Mouse (Mus musculus): Measurements from ENCODE around the gene Atg9a. TPM values are rescaled to one million over a fixed set of nuclear protein-coding genes. Genes with fewer than 3 reads are reported as not detected.

Atg9a gene
- total RNA-seq, 4 experiments from 2014 or later: 97.6 to 119 (median 105) TPM

Small RNAs within 50 kb of the gene (microRNA-seq; reads per million reads assigned to microRNA genes)
- gene Gm27943: 0 reads per million in 2 experiments

Other genes starting within 250 kb of the Atg9a start
- under 1 TPM in 3 of 4 experiments, not detected in 1; 0.20 to 0.37 (median 0.32) TPM for gene Ihh, start 240.5 kb downstream of the Atg9a start, total RNA-seq (2022)
- gene Nhej1, start 67.0 kb downstream of the Atg9a start, total RNA-seq (2022): 1 to 10 TPM; 1.7 to 2.7 (median 2.1) TPM
- gene Slc23a3, start 58.3 kb downstream of the Atg9a start, total RNA-seq (2022): under 1 TPM in 3 of 4 experiments, not detected in 1; 0.22 to 0.45 (median 0.35) TPM
- gene Cnppd1, start 49.5 kb downstream of the Atg9a start, total RNA-seq (2022): 10 to 100 TPM; 33.6 to 36.1 (median 35.3) TPM
- 100 to 1,000 TPM; 167 to 182 (median 171) TPM for gene Retreg2, start 49.4 kb downstream of the Atg9a start, total RNA-seq (2022)
- gene Zfand2b, start 23.6 kb downstream of the Atg9a start, total RNA-seq (2022): 10 to 100 TPM; 26.5 to 37.4 (median 32.4) TPM
- gene Abcb6, start 11.8 kb downstream of the Atg9a start, total RNA-seq (2022): 10 to 100 TPM; 23.6 to 32.0 (median 26.2) TPM
- gene Ankzf1, start within 50 bp of the Atg9a start, total RNA-seq (2022): 10 to 100 TPM; 25.5 to 38.5 (median 31.3) TPM
- 10 to 100 TPM; 14.1 to 22.4 (median 18.5) TPM for gene Glb1l, start 18.6 kb upstream of the Atg9a start, total RNA-seq (2022)
- 10 to 100 TPM; 78.7 to 88.5 (median 84.5) TPM for gene Stk16, start 18.6 kb upstream of the Atg9a start, total RNA-seq (2022)
- 100 to 1,000 TPM; 488 to 539 (median 494) TPM for gene Tuba4a, start 27.7 kb upstream of the Atg9a start, total RNA-seq (2022)
- not detected for gene A630095N17Rik, start 39.9 kb upstream of the Atg9a start, total RNA-seq (2022)
- 100 to 1,000 TPM in 1 of 4 experiments, 10 to 100 TPM in 3; 83.1 to 108 (median 93.1) TPM for gene Dnajb2, start 44.2 kb upstream of the Atg9a start, total RNA-seq (2022)
- gene Ptprn, start 72.3 kb upstream of the Atg9a start, total RNA-seq (2022): 100 to 1,000 TPM; 360 to 457 (median 395) TPM
- 100 to 1,000 TPM; 102 to 169 (median 125) TPM for gene Resp18, start 86.2 kb upstream of the Atg9a start, total RNA-seq (2022)
- gene Dnpep, start 125.8 kb upstream of the Atg9a start, total RNA-seq (2022): 10 to 100 TPM; 41.2 to 49.8 (median 45.4) TPM
- 1 to 10 TPM in 3 of 4 experiments, under 1 TPM in 1; 0.60 to 1.9 (median 1.5) TPM for gene Des, start 168.1 kb upstream of the Atg9a start, total RNA-seq (2022)
- gene Speg, start 183.1 kb upstream of the Atg9a start, total RNA-seq (2022): 100 to 1,000 TPM; 168 to 185 (median 182) TPM
- gene Gmppa, start 243.7 kb upstream of the Atg9a start, total RNA-seq (2022): 10 to 100 TPM; 58.3 to 77.2 (median 72.7) TPM